Mouse (Mus musculus): ENCODE data around the gene Gm5108. TPM values are rescaled to one million over a fixed set of nuclear protein-coding genes. Genes with fewer than 3 reads are reported as not detected.

The Gm5108 gene
- polyA plus RNA-seq, 1 experiment = not detected

DNA sequence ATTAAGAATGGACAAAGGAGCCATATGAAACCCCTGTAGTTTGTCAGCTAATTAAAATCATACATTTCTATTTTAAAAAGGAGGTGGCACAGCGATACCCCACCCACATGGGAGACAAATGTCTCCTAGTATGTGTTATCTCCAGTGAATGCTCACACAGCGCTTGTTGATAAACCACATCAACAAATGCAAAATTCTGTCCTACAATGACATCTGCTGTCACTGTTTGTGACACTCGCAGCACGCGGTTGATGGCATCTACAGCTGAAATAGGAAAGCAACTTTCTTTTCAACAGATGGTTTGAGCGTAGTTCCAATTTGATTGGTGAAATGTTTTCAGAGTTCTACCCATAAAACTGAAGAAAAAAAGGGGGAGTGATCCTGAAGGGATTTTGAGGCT is 61.1 kb downstream of the Gm5108 start:
- no peak for TF ChIP-seq MYOD1 (IDR thresholded peaks at IDR 0.05; ENCODE audit: control insufficient read depth, insufficient read length, low read depth)
- TF ChIP-seq FOSL1 (IDR thresholded peaks at IDR 0.05; ENCODE audit: insufficient read depth, low read length, poor library complexity, severe bottlenecking) = no peak
- no peak for TF ChIP-seq MYOG (IDR thresholded peaks at IDR 0.05; ENCODE audit: control insufficient read depth, extremely low read depth, insufficient read length)
- no peak for TF ChIP-seq USF1 (IDR thresholded peaks at IDR 0.05; ENCODE audit: low read depth)
- no peak for TF ChIP-seq MAX (IDR thresholded peaks at IDR 0.05)
- no peak for TF ChIP-seq CEBPB (IDR thresholded peaks at IDR 0.05; ENCODE audit: low read depth)
- no peak for TF ChIP-seq CTCF (IDR thresholded peaks at IDR 0.05; ENCODE audit: control insufficient read depth, insufficient read depth, insufficient read length)
- no peak overlapping the region for H3ac ChIP-seq (ENCODE audit: control insufficient read depth, insufficient read length, low read depth)
- H3K79me3 ChIP-seq (ENCODE audit: low read depth) = no peaks in the 10 kb centered on the region
- no peaks in the 10 kb centered on the region for H3K79me2 ChIP-seq (ENCODE audit: control insufficient read depth, insufficient read depth)
- no peaks in the 10 kb centered on the region for H3K27me3 ChIP-seq (ENCODE audit: control insufficient read depth, insufficient read depth, insufficient read length)
- no peak overlapping the region for H3K4me3 ChIP-seq (ENCODE audit: insufficient read depth, poor library complexity, severe bottlenecking)
- no peaks in the 10 kb centered on the region for H3K36me3 ChIP-seq (ENCODE audit: control insufficient read depth, insufficient read depth)

DNA sequence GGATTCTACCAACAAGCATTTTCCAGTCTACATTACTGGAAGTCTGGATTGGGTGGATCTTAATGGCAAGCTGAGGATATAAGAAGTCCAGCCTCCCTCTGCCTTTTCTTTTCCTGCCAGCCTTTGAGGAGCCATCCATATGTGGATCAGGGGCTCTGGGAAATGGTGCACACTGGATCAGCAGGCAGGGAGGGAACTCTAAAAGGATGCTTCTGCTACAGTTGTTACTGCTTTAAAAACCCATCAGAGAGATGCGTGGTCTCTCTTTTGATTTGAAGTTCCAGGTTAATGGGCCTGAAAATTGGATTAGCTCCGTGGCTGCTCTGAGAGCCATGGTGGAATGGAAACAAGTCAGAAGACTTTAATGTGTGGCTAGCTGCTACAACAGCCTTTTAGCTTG is 62.4 kb downstream of the Gm5108 start:
- Histone ChIP-seq H3ac (ENCODE audit: control insufficient read depth, insufficient read length, low read depth) (no peak overlapping the region), H3K27me3 (ENCODE audit: control insufficient read depth, insufficient read depth, insufficient read length) (no peaks in the 10 kb centered on the region), H3K79me2 (ENCODE audit: control insufficient read depth, insufficient read depth) (no peaks in the 10 kb centered on the region), H3K4me3 (ENCODE audit: insufficient read depth, poor library complexity, severe bottlenecking) (no peak overlapping the region), H3K36me3 (ENCODE audit: control insufficient read depth, insufficient read depth) (no peaks in the 10 kb centered on the region), H3K79me3 (ENCODE audit: low read depth) (no peaks in the 10 kb centered on the region)
- TF ChIP-seq FOSL1 (IDR thresholded peaks at IDR 0.05; ENCODE audit: insufficient read depth, low read length, poor library complexity, severe bottlenecking) (no peak), CTCF (IDR thresholded peaks at IDR 0.05; ENCODE audit: control insufficient read depth, insufficient read depth, insufficient read length) (no peak), MYOD1 (IDR thresholded peaks at IDR 0.05; ENCODE audit: control insufficient read depth, insufficient read length, low read depth) (no peak), MYOG (IDR thresholded peaks at IDR 0.05; ENCODE audit: control insufficient read depth, extremely low read depth, insufficient read length) (no peak), CEBPB (IDR thresholded peaks at IDR 0.05; ENCODE audit: low read depth) (no peak), USF1 (IDR thresholded peaks at IDR 0.05; ENCODE audit: low read depth) (no peak), MAX (IDR thresholded peaks at IDR 0.05) (no peak)

DNA sequence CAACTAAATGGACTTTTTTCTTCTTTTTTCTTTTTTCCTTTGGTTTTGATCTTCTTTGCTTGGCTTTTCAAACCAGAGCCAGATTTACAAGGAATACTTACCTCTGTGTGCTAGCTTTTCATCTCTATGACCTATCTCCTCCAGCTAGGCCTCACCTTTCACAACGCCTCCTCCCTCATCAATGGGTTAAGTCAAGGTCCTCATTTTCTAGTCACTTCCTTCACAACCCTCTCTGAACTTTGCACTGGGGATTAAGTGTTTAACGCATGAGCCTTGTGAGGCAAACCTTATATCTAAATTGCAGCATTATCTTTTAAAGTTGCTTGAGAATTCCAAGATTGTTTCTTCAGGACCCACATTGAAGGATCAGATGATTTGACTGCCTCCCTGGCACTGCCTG is 63.0 kb downstream of the Gm5108 start:
- no peak overlapping the region for H3ac ChIP-seq (ENCODE audit: control insufficient read depth, insufficient read length, low read depth)
- no peak for TF ChIP-seq MAX (IDR thresholded peaks at IDR 0.05)
- TF ChIP-seq USF1 (IDR thresholded peaks at IDR 0.05; ENCODE audit: low read depth) = no peak
- no peak for TF ChIP-seq CEBPB (IDR thresholded peaks at IDR 0.05; ENCODE audit: low read depth)
- no peak for TF ChIP-seq MYOG (IDR thresholded peaks at IDR 0.05; ENCODE audit: control insufficient read depth, extremely low read depth, insufficient read length)
- no peak for TF ChIP-seq FOSL1 (IDR thresholded peaks at IDR 0.05; ENCODE audit: insufficient read depth, low read length, poor library complexity, severe bottlenecking)
- TF ChIP-seq CTCF (IDR thresholded peaks at IDR 0.05; ENCODE audit: control insufficient read depth, insufficient read depth, insufficient read length) = no peak
- TF ChIP-seq MYOD1 (IDR thresholded peaks at IDR 0.05; ENCODE audit: control insufficient read depth, insufficient read length, low read depth) = no peak
- H3K79me2 ChIP-seq (ENCODE audit: control insufficient read depth, insufficient read depth) = no peaks in the 10 kb centered on the region
- no peaks in the 10 kb centered on the region for H3K36me3 ChIP-seq (ENCODE audit: control insufficient read depth, insufficient read depth)
- no peak overlapping the region for H3K4me3 ChIP-seq (ENCODE audit: insufficient read depth, poor library complexity, severe bottlenecking)
- no peaks in the 10 kb centered on the region for H3K79me3 ChIP-seq (ENCODE audit: low read depth)
- no peaks in the 10 kb centered on the region for H3K27me3 ChIP-seq (ENCODE audit: control insufficient read depth, insufficient read depth, insufficient read length)

DNA sequence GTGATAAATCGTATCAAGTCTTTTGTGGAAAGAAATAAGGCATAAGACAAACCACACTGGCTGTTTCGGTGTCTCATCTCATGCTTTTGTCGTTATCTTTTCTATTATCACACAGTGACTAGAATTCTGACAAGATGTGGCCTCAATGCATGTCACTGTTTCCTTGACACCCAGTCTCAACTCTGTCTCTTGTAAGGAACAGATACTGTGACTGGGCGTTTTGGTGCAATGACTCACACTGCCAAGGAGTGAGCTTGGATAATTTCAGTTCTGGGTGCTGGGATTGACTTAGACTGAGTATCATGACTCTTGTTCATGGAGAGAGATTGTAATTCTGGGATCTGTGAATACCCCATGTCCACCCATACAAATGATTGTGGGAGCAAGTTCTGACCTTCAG is 65.6 kb downstream of the Gm5108 start:
- Histone ChIP-seq H3K4me3 (ENCODE audit: insufficient read depth, poor library complexity, severe bottlenecking) (no peak overlapping the region), H3K79me3 (ENCODE audit: low read depth) (no peaks in the 10 kb centered on the region), H3K36me3 (ENCODE audit: control insufficient read depth, insufficient read depth) (no peaks in the 10 kb centered on the region), H3K79me2 (ENCODE audit: control insufficient read depth, insufficient read depth) (no peaks in the 10 kb centered on the region), H3K27me3 (ENCODE audit: control insufficient read depth, insufficient read depth, insufficient read length) (no peaks in the 10 kb centered on the region), H3ac (ENCODE audit: control insufficient read depth, insufficient read length, low read depth) (no peak overlapping the region)
- no peak for TF ChIP-seq CTCF (IDR thresholded peaks at IDR 0.05; ENCODE audit: control insufficient read depth, insufficient read depth, insufficient read length)
- no peak for TF ChIP-seq CEBPB (IDR thresholded peaks at IDR 0.05; ENCODE audit: low read depth)
- no peak for TF ChIP-seq USF1 (IDR thresholded peaks at IDR 0.05; ENCODE audit: low read depth)
- no peak for TF ChIP-seq MYOD1 (IDR thresholded peaks at IDR 0.05; ENCODE audit: control insufficient read depth, insufficient read length, low read depth)
- no peak for TF ChIP-seq MAX (IDR thresholded peaks at IDR 0.05)
- TF ChIP-seq MYOG (IDR thresholded peaks at IDR 0.05; ENCODE audit: control insufficient read depth, extremely low read depth, insufficient read length) = no peak
- no peak for TF ChIP-seq FOSL1 (IDR thresholded peaks at IDR 0.05; ENCODE audit: insufficient read depth, low read length, poor library complexity, severe bottlenecking)

DNA sequence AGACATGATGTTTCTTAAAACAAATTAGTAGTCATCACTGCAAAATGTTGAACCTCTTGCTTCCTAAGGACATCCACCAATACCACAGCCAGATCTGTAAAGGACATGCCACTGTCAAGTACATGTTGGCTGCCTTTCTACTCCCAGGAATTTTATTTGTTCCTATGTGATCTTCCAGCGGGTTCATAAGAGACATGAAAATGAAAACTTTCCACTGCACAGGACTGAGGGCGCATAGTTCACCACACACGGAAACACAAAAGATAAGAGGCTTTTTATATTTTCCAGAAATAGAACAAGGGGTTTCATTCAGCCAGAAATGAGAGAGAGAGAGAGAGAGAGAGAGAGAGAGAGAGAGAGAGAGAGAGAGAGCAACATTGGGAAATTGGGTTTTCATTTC is 70.1 kb downstream of the Gm5108 start:
- Histone ChIP-seq H3K36me3 (ENCODE audit: control insufficient read depth, insufficient read depth) (no peaks in the 10 kb centered on the region), H3ac (ENCODE audit: control insufficient read depth, insufficient read length, low read depth) (no peak overlapping the region), H3K79me3 (ENCODE audit: low read depth) (no peaks in the 10 kb centered on the region), H3K4me3 (ENCODE audit: insufficient read depth, poor library complexity, severe bottlenecking) (no peak overlapping the region), H3K79me2 (ENCODE audit: control insufficient read depth, insufficient read depth) (no peaks in the 10 kb centered on the region), H3K27me3 (ENCODE audit: control insufficient read depth, insufficient read depth, insufficient read length) (no peaks in the 10 kb centered on the region)
- TF ChIP-seq MYOD1 (IDR thresholded peaks at IDR 0.05; ENCODE audit: control insufficient read depth, insufficient read length, low read depth) (no peak), MYOG (IDR thresholded peaks at IDR 0.05; ENCODE audit: control insufficient read depth, extremely low read depth, insufficient read length) (no peak), USF1 (IDR thresholded peaks at IDR 0.05; ENCODE audit: low read depth) (no peak), FOSL1 (IDR thresholded peaks at IDR 0.05; ENCODE audit: insufficient read depth, low read length, poor library complexity, severe bottlenecking) (no peak), CEBPB (IDR thresholded peaks at IDR 0.05; ENCODE audit: low read depth) (no peak), CTCF (IDR thresholded peaks at IDR 0.05; ENCODE audit: control insufficient read depth, insufficient read depth, insufficient read length) (no peak)

DNA sequence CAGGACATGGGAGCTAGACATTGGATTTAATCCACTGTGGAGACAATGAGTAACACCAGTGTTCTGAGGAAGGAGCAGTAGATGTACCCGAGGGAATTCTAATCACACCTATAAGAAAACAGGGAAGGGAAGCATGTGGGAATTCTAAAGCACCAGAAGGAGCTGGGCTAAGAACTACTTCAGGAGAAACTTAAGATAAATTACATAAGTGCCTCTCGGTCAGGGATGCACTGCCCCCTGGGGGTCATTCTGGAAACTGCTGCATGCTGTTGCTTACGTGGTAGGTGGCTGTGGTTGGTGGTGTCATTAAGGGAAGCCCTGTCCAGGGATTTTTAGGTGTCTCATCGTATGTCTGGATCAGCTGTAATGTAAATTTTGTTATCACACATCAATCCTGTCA is 71.1 kb downstream of the Gm5108 start:
- H3K79me3 ChIP-seq (ENCODE audit: low read depth) = no peaks in the 10 kb centered on the region
- TF ChIP-seq MAX (IDR thresholded peaks at IDR 0.05) = no peak
- no peak for TF ChIP-seq MYOD1 (IDR thresholded peaks at IDR 0.05; ENCODE audit: control insufficient read depth, insufficient read length, low read depth)
- no peak for TF ChIP-seq FOSL1 (IDR thresholded peaks at IDR 0.05; ENCODE audit: insufficient read depth, low read length, poor library complexity, severe bottlenecking)
- no peak for TF ChIP-seq CTCF (IDR thresholded peaks at IDR 0.05; ENCODE audit: control insufficient read depth, insufficient read depth, insufficient read length)
- no peak for TF ChIP-seq USF1 (IDR thresholded peaks at IDR 0.05; ENCODE audit: low read depth)
- TF ChIP-seq CEBPB (IDR thresholded peaks at IDR 0.05; ENCODE audit: low read depth) = no peak
- no peak for TF ChIP-seq MYOG (IDR thresholded peaks at IDR 0.05; ENCODE audit: control insufficient read depth, extremely low read depth, insufficient read length)
- H3K36me3 ChIP-seq (ENCODE audit: control insufficient read depth, insufficient read depth) = no peaks in the 10 kb centered on the region
- H3K27me3 ChIP-seq (ENCODE audit: control insufficient read depth, insufficient read depth, insufficient read length) = no peaks in the 10 kb centered on the region
- no peak overlapping the region for H3K4me3 ChIP-seq (ENCODE audit: insufficient read depth, poor library complexity, severe bottlenecking)
- H3K79me2 ChIP-seq (ENCODE audit: control insufficient read depth, insufficient read depth) = no peaks in the 10 kb centered on the region
- H3ac ChIP-seq (ENCODE audit: control insufficient read depth, insufficient read length, low read depth) = no peak overlapping the region

Measured in C2C12 (cell line).